Mouse (Mus musculus): ENCODE data around the gene BC004004.
A peak's percentile ranks its signal among the peaks of the same experiment; 100 is the strongest.

The BC004004 gene

DNA sequence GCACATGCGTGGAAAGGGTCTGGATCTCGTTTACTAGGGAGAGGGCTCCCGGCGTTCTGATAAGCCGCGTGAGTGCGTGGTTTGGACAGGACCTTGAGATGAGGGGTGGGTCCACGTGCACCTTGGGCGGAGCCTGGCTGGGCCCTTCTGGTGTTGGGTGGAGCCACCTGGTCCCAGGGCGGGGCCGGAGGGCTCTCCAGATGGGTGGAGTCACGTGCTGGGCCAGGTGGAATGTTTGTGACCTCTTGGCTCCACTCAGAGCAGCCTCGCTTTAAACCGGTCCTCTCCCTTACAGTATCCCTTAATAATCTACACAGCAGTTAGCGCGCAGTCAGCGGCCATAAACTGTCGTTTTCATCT is 54.0 kb downstream of the BC004004 start:
- DNase-seq (ENCODE audit: low spot score in 2 of 2): no peak

- DNase-seq (ENCODE audit: low spot score in 2 of 2): no peak
Measured at GRCm38 (mm10) chr17:29323625-29324024, 55.0 kb downstream of the BC004004 start.

DNA sequence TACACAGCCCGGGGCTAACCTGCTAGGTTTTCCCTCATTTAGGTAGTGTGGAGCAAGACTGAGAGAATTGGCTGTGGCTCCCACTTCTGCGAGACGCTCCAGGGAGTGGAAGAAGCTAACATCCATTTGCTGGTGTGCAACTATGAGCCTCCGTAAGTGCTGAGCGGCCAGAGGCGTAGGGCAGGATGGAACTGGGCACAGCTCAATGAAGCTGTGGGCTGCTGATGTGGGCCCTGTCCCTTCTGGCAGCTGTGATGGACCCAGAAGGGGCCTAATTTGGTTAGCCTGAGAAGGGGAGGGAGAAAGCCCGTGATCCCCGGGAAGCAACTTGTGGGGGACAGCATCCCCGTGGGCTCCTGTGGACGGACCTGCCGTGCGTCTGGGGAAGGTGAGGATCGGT is 57.2 kb downstream of the BC004004 start:
- DNase-seq (ENCODE audit: low spot score in 2 of 2): no peak

- DNase-seq (ENCODE audit: low spot score in 2 of 2): no peak
Measured at GRCm38 (mm10) chr17:29326531-29327529, 58.2 kb downstream of the BC004004 start.

DNA sequence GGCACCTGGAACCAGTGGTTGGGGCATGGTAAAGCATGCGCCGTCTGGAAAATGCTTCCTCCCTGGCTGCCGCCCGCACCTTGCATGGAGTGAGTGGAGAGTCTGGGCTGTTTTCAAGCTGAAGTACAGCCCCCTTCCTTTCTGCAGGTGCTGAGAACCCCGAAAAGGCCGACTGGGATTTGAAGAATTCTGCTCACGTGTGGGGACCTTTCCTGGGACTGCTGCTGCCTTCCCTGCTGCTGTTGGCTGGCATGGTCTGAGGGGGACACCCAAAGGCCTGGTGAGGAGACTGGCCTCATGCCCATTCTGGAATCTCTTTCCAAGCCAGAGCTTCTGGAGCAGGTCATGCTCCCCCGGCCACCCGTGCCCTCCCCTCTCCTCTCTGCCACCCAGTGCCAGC is 59.1 kb downstream of the BC004004 start:
- no peak for DNase-seq (ENCODE audit: low spot score in 2 of 2)

DNA sequence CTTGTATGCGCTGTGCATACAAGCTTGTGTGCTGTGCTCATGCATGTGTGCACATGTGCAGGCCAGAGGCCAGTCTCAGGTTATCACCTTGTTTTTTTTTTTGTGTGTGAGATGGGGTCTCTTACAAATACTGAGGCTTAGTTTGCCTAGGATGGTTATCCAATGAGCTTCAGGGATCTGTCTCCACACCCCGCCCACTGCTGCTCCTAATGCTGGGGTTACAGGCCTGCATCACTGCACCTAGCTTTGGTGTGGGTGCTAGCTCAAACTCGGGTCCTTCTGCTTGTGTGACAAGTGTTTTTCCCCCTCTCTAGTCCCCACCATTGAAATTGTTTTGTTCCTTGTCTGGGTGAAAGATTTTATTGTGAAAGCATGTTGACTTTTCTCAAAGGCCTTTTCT is 61.6 kb downstream of the BC004004 start:
- DNase-seq (ENCODE audit: low spot score in 2 of 2): no peak

- DNase-seq (ENCODE audit: low spot score in 2 of 2): no peak
Measured at GRCm38 (mm10) chr17:29330671-29331410, 62.3 kb downstream of the BC004004 start.

- no peak for DNase-seq (ENCODE audit: low spot score in 2 of 2)
Measured at GRCm38 (mm10) chr17:29332186-29332685, 63.6 kb downstream of the BC004004 start.

GRCm38 (mm10) chr17:29336266-29336990 is 67.8 kb downstream of the BC004004 start:
- DNase-seq (ENCODE audit: low spot score in 2 of 2): no peak

DNA sequence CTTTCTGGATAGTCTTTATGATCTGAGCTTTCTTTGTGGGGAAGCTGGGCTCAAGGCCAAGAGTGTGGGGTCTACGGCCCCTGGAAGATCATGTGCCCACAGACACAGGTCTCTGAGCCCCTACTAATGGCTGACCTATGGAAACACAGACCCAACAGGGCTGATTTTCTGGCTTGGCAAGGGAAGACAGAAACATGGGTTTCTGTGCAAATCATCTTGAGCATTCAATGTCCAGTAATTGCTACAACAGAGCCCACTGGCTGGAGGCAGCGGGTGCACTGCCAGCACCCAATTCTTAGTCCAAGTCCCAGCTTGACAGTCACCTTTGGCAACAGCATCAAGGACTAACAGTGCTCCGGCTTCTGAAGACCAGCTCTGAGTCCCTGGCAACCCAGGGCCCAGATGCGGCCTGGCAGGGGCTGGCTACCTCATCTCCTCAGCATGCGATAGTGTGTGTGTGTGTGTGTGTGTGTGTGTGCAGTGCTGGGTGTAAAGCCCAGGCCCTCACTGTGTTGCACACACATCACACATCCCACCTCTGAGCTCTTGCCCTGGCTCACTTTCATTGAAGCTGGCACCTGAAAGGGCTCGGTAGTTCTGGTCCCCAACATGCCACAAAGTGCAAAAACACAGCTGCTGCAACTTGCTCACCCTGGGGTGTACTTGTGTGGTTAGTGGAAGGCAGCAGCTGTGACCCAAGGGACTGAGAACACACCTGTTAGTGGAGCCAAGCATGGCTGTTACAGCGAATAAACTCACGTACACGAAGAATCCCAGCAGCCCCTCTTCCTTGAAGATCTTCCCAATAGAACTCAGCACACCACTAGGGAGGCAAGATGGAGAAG is 69.6 kb downstream of the BC004004 start:
- peak; percentile 50 to 51 for DNase-seq (ENCODE audit: low spot score in 2 of 2)

- DNase-seq (ENCODE audit: low spot score in 2 of 2): no peak
Measured at GRCm38 (mm10) chr17:29339170-29339768, 70.7 kb downstream of the BC004004 start.

GRCm38 (mm10) chr17:29340406-29341261 is 72.0 kb downstream of the BC004004 start:
- DNase-seq (ENCODE audit: low spot score in 2 of 2): no peak

GRCm38 (mm10) chr17:29341591-29342003 is 73.0 kb downstream of the BC004004 start:
- peak in 1 of 2 experiments; percentile 31 for DNase-seq (ENCODE audit: low spot score in 2 of 2)

DNA sequence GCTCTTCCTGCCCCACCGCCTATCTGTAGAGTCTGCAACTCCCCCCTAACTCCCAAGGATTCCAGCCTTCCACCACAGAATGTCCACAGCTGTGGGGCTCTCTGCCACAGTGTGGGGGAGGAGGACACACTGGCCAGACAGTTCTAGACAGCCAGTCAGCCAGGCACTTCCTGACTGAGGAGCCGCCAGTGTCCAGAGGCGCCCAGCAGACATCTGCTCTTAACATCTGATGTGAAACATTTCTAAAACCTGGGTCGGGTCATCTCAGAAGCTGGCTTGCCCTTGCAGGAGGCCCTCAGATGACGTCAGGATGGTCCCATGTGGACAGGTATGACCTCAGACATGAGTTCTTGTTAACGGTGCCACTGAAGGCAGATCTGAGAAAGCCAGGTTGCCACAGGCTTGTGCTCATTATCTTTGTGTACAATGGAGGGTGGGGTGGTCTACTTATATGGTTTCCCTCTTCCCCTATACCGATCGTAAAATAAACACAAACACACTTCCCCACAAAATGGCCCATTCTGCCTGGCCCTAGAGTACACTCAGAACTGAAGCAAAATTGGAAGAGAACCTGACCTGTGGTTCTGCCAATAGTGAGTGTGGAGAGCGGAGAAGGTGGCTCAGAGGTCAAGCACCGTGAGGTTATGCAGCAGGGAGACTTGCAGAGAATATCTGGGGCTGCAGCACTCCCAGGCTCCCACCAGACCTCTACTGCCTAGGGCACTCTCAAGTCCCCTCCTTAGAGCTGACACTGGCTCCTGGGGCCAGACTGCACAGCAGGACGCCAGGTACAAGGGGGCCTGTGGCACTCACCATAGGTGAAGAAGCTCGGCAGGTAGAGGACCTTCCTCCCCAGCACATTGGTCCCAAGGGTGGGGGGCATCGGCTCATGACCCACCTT is 73.7 kb downstream of the BC004004 start:
- no peak for DNase-seq (ENCODE audit: low spot score in 2 of 2)

DNA sequence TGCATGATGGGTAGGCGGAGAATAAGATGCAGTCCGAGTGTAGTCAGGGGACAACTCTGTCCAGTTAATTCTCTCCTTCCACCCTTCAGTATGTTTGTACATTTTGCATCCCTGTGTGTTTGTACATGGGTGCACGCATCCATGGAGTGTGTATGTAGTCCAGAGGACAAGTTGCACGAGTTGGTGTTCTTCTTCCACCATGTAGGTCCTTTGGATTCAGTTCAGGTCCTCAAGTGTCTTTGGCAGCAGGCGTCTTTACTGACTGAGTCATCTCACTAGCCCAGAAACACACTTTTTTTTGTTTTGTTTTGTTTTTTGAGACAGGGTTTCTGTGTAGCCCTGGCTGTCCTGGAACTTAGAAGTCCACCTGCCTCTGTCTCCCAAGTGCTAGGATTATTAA is 74.7 kb downstream of the BC004004 start:
- DNase-seq (ENCODE audit: low spot score in 2 of 2): no peak

DNA sequence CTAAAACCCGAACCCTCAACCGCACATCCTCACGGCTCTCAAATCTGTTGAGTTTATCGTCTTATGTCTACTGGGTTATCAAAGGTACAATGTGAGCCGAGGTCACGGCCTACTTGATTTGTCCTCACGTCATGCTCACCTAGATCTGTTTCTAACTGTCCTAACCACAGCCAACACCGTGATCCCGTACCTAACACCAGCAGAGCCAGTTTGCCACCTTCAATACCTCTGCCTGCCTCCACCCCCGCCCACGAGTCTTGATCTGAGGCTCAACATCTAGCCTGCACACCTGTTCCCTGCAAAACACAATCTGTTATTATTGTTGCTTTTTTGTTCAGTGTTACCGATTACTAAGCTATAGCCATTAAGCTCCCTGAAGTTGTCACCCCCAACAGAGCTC is 76.7 kb downstream of the BC004004 start:
- DNase-seq (ENCODE audit: low spot score in 2 of 2): no peak

- DNase-seq (ENCODE audit: low spot score in 2 of 2): no peak
Measured at GRCm38 (mm10) chr17:29346496-29347125, 78.0 kb downstream of the BC004004 start.

GRCm38 (mm10) chr17:29347126-29347644 is 78.6 kb downstream of the BC004004 start:
- no peak for DNase-seq (ENCODE audit: low spot score in 2 of 2)
